Mouse (Mus musculus): ENCODE measurements around the gene Ahcyl2. TPM values are rescaled to one million over a fixed set of nuclear protein-coding genes. Genes with fewer than 3 reads are reported as not detected.
A peak's percentile ranks its signal among the peaks of the same experiment; 100 is the strongest.

Ahcyl2 gene
- total RNA-seq (2021), result 10 to 100 TPM; 14.7 to 20.3 TPM
- long read RNA-seq, experiment 1, full-length matches to known transcripts, result 2 of 7 reads
- long read RNA-seq, experiment 1, partial matches to known transcripts, result 0 of 7 reads
- long read RNA-seq, experiment 1, other reads (novel, unspliced or antisense), result 5 of 7 reads
- long read RNA-seq, experiment 2, partial matches to known transcripts, result 0 of 8 reads
- long read RNA-seq, experiment 2, other reads (novel, unspliced or antisense), result 8 of 8 reads

DNA sequence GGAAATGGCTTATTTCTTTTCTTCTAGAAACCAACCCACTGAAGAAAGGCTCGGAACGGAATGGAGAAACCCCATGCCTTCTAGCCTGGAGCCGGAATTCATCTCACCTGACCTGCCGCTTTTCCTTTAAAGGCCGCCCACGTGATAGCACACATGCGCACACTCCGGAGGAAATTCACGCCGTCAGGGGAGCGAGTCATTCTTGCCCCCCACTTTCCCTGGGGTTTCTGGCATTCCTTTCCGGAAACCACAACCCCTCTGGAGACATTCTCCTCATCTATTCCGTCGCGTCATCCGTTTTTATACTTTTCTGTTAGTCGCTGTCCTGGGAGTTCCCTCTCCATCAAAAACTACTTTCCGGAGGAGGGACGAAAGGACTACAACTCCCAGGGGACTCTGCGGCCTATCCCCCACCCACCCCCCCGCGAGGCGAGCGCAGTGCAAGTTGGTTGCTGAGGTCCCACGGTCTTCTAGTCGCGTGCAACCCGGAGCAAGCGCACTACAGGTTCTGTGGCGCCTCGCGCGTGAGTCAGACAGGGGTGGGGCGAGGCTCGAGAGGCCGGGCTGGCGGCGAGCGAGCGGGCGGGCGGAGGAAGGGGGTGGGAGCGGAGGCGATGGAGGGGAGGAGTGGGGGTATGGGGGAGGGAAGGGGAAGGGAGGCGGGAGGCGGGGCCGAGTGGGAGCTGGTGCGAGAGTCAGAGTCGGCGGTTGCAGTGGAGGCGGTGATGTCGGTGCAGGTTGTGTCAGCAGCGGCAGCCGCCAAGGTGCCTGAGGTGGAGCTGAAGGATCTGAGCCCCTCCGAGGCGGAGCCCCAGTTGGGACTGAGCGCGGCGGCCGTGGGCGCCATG is at the start of gene Ahcyl2:
TSS of gene Ahcyl2 (plus strand) at position 199 of the 848 bp plus-strand sequence.
- peak within 1 kb of the TSS; percentile 97 for H3K4me3 ChIP-seq
- TF ChIP-seq CTCF (IDR thresholded peaks at IDR 0.05), result no peak
- peak within 1 kb of the TSS; percentile 93 for H3K27ac ChIP-seq
- peak; percentile 98 for DNase-seq
- intact Hi-C loops (cut with DNase I), result loop anchor here (2.0 kb wide), 1 partner anchor 51 kb away; no protein-coding TSS in a partner anchor

- H3K27ac ChIP-seq, result no peak overlapping the region; the same call in 1 of the 2 replicates
- intact Hi-C loops (cut with DNase I), result no loop called here
- TF ChIP-seq CTCF (IDR thresholded peaks at IDR 0.05), result no peak
- H3K4me3 ChIP-seq, result peak overlapping the region; percentile 69
- DNase-seq, result peak; percentile 65
Measured at GRCm38 (mm10) chr6:29718894-29719329, 48.9 kb upstream of the Ahcyl2 start.

DNA sequence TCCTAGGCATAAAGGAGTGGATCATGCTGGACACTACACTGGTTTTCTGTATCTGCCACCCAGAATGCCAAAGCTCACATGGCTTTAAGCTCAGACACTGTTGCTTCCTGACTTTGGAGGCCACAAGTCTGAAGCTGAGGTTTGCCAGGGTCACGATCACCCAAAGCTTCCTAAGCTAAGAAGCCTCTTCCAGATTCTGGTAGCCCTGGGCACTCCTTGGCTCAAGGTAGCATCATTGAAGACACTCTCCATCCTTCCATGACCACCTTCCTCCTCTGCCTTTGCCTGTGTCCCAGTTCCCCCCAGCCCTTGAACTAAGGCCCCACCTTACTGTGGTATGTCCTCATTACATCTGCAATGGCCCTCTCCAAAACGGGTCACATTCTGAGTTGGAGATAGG is 45.9 kb upstream of the Ahcyl2 start:
- TF ChIP-seq CTCF (IDR thresholded peaks at IDR 0.05), result no peak
- Histone ChIP-seq H3K27ac (no peak overlapping the region), H3K4me3 (no peak overlapping the region)
- intact Hi-C loops (cut with DNase I), result no loop called here
- no peak for DNase-seq

DNA sequence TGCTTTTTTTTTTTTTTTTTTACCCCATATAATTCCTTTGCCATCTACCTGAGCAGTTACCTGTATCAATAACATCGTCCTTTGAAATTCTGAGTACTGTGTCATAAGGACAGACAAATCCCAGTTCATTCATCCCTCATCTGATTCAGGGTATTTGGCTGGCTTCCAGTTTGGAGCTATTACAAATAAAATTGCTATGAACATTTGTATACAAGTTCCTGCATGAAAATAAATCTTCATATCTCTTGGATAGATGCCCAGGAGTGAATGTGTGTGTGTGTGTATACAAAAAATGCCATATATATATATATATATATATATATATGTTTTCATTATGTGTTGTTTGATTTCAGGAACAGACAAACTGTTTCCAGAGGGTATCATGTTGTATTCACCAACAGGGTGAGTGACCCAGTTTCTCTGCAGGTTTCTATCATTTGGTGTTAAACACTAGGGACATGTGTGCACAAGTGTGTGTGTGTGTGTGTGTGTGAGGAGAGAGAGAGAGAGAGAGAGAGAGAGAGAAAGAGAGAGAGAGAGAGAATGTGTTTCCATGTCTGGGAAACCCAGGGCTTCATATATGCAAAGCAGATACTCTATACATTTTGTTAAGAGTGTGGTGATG is 41.1 kb upstream of the Ahcyl2 start:
- Histone ChIP-seq H3K27ac (no peak overlapping the region), H3K4me3 (no peak overlapping the region)
- no peak for DNase-seq
- intact Hi-C loops (cut with DNase I), result no loop called here
- TF ChIP-seq CTCF (IDR thresholded peaks at IDR 0.05), result no peak

GRCm38 (mm10) chr6:29728035-29728434 is 39.8 kb upstream of the Ahcyl2 start:
- Histone ChIP-seq H3K27ac (no peak overlapping the region), H3K4me3 (no peak overlapping the region)
- TF ChIP-seq CTCF (IDR thresholded peaks at IDR 0.05), result no peak
- intact Hi-C loops (cut with DNase I), result no loop called here
- no peak for DNase-seq

GRCm38 (mm10) chr6:29729491-29729890 is 38.3 kb upstream of the Ahcyl2 start:
- no peak for DNase-seq
- intact Hi-C loops (cut with DNase I), result no loop called here
- TF ChIP-seq CTCF (IDR thresholded peaks at IDR 0.05), result no peak
- Histone ChIP-seq H3K27ac (no peak overlapping the region), H3K4me3 (no peak overlapping the region)

GRCm38 (mm10) chr6:29735336-29735688 is 32.5 kb upstream of the Ahcyl2 start, which contains the start of gene Smo:
Smo (plus strand) TSS chr6:29735503.
- Histone ChIP-seq H3K27ac (peak within 1 kb of the TSS; percentile 86), H3K4me3 (peak within 1 kb of the TSS; percentile 96)
- DNase-seq, result peak; percentile 79
- intact Hi-C loops (cut with DNase I), result no loop called here
- no peak for TF ChIP-seq CTCF (IDR thresholded peaks at IDR 0.05)

DNA sequence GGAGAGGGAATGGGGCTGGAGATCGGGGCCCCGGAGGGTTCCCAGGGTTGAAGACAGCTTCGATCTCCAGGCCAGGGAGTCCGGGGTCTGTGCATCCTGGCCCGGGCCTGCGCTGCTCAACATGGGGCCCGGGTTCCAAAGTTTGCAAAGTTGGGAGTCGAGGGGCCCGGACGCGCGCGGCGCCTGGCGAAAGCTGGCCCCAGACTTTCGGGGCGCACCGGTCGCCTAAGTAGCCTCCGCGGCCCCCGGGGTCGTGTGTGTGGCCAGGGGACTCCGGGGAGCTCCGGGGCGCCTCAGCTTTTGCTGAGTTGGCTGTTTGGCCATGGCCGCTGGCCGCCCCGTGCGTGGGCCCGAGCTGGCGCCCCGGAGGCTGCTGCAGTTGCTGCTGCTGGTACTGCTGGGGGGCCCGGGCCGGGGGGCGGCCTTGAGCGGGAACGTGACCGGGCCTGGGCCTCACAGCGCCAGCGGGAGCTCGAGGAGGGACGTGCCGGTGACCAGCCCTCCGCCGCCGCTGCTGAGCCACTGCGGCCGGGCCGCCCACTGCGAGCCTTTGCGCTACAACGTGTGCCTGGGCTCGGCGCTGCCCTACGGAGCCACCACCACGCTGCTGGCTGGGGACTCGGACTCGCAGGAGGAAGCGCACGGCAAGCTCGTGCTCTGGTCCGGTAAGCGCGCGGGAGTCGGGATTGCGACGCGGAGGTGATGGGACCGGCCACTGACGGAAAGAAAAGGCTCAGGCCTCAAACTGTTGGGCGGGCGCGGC is 31.9 kb upstream of the Ahcyl2 start:
- intact Hi-C loops (cut with DNase I), result no loop called here
- TF ChIP-seq CTCF (IDR thresholded peaks at IDR 0.05), result no peak
- Histone ChIP-seq H3K27ac (peak overlapping the region; percentile 86), H3K4me3 (peak overlapping the region; percentile 96)
- peak; percentile 79 for DNase-seq

DNA sequence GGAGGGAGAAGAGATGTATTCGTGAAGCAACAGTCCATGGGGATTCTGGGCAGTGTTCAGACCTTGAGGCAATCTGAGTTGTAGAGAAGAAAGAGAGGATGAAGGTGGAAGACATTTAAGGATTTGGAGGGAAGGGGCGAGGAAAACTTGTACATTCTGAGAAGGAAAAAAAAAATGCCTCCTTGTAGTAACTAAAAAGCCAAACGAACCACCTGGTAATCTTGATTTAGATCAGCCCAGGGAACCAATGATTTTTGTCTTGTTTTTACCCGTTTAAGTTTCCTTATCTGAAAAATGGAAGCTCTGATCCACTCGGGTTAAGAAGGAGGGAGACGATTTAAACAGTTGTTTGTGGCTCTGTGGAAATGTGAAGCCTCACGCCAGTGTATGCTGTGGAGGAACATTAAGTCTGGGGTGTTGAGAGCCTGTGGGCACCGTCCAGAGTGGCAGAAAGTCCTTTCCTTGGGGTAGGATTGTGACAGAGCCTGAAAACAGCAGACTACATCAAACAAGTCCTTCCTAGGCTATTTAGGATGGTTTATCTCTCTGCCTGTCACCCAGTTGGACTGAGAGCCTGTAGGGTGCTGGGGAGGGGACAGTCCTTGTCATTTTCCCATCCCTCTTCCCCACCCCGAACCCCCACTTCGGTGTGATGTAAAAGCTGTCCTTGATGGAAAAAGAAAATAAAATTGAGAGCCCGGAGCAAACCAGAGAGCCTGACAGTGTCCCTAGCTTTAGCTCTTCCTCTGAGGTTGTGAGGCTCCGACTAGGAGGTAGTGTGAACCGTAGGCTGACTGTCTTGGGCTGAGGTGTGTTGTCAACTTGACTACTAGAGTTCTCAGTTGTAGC is 31.0 kb upstream of the Ahcyl2 start:
- TF ChIP-seq CTCF (IDR thresholded peaks at IDR 0.05), result no peak
- intact Hi-C loops (cut with DNase I), result no loop called here
- Histone ChIP-seq H3K27ac (peak overlapping the region; percentile 86), H3K4me3 (peak overlapping the region; percentile 96)
- no peak for DNase-seq

GRCm38 (mm10) chr6:29751466-29752152 is 16.2 kb upstream of the Ahcyl2 start:
- no peak for DNase-seq
- TF ChIP-seq CTCF (IDR thresholded peaks at IDR 0.05), result no peak
- no peak overlapping the region for H3K4me3 ChIP-seq
- H3K27ac ChIP-seq, result no peak overlapping the region
- intact Hi-C loops (cut with DNase I), result no loop called here

GRCm38 (mm10) chr6:29753336-29753735 is 14.5 kb upstream of the Ahcyl2 start:
- Histone ChIP-seq H3K27ac (no peak overlapping the region), H3K4me3 (no peak overlapping the region)
- intact Hi-C loops (cut with DNase I), result no loop called here
- no peak for TF ChIP-seq CTCF (IDR thresholded peaks at IDR 0.05)
- no peak for DNase-seq

Measured in gastrocnemius, adult 2 months (tissue).